Mouse (Mus musculus): Measurements from ENCODE around the gene Btbd17.

Btbd17 gene

GRCm38 (mm10) chr11:114802540-114803267, 7.0 kb upstream of the Btbd17 start:
- DNase-seq: no peak

GRCm38 (mm10) chr11:114801906-114802305, 6.2 kb upstream of the Btbd17 start:
- DNase-seq: no peak

GRCm38 (mm10) chr11:114798624-114799023, 2.9 kb upstream of the Btbd17 start, which contains the start of gene Gpr142:
TSS of gene Gpr142 (plus strand) at chr11:114798924.
- DNase-seq: no peak

- DNase-seq: peak; percentile 37 to 45
Observed at GRCm38 (mm10) chr11:114797981-114798380, 2.2 kb upstream of the Btbd17 start.

GRCm38 (mm10) chr11:114797176-114797575, 1.4 kb upstream of the Btbd17 start:
- no peak for DNase-seq

- peak; percentile 55 to 57 for DNase-seq
Observed at GRCm38 (mm10) chr11:114795231-114795746, 456 bp downstream of the Btbd17 start.

- DNase-seq: no peak
Observed at GRCm38 (mm10) chr11:114794691-114795090, 1.1 kb downstream of the Btbd17 start.

- no peak for DNase-seq
Observed at GRCm38 (mm10) chr11:114793868-114794545, 1.7 kb downstream of the Btbd17 start.

- no peak for DNase-seq
Observed at GRCm38 (mm10) chr11:114792931-114793494, 2.7 kb downstream of the Btbd17 start.

- DNase-seq: no peak
Observed at GRCm38 (mm10) chr11:114791891-114792411, 3.8 kb downstream of the Btbd17 start.

GRCm38 (mm10) chr11:114791351-114791889, 4.3 kb downstream of the Btbd17 start:
- no peak for DNase-seq

- no peak for DNase-seq
Observed at GRCm38 (mm10) chr11:114790841-114791240, 4.9 kb downstream of the Btbd17 start.

GRCm38 (mm10) chr11:114790171-114790570, 5.6 kb downstream of the Btbd17 start:
- no peak for DNase-seq

- DNase-seq: no peak
Observed at GRCm38 (mm10) chr11:114789716-114790115, 6.0 kb downstream of the Btbd17 start.

- DNase-seq: peak; percentile 90 to 91
Observed at GRCm38 (mm10) chr11:114789061-114789714, 6.6 kb downstream of the Btbd17 start.

- DNase-seq: no peak
Observed at GRCm38 (mm10) chr11:114787611-114788010, 8.1 kb downstream of the Btbd17 start.

- peak; percentile 46 to 50 for DNase-seq
Observed at GRCm38 (mm10) chr11:114786326-114786725, 9.4 kb downstream of the Btbd17 start.

- DNase-seq: no peak
Observed at GRCm38 (mm10) chr11:114785892-114786291, 9.9 kb downstream of the Btbd17 start.

- DNase-seq: no peak
Observed at GRCm38 (mm10) chr11:114780076-114780475, 15.7 kb downstream of the Btbd17 start.

- no peak for DNase-seq
Observed at GRCm38 (mm10) chr11:114771896-114772295, 23.8 kb downstream of the Btbd17 start.

GRCm38 (mm10) chr11:114769911-114770310, 25.8 kb downstream of the Btbd17 start:
- no peak for DNase-seq

Data from B cell, adult 2 months (primary cell).